17 mouse cellular contexts compared by ENCODE assay signal in genomic region chr9:16440638-16441037, GRCm38 (mm10).
DNase-seq lines count a peak whose midpoint lies in the region; ATAC-seq and TF ChIP-seq lines count a peak whose summit lies in the region.
"Had no signal": no experiment of that assay in that cellular context is flagged by ENCODE, and none has a peak within 500 bp of the region (broad histone marks: within the 10 kb centered on the region; RNA-seq: fewer than 3 reads in every experiment).

No protein-coding gene starts in this region.

- 67% methylated on average over 6 of the region's 6 CpGs for WGBS in heart, embryonic 12.5 days
- 40% methylated on average over 6 of the region's 6 CpGs for WGBS in hindbrain, embryonic 10.5 days
- WGBS in hindbrain, postnatal 0 days: 23% methylated on average over 6 of the region's 6 CpGs
- 18% methylated on average over 6 of the region's 6 CpGs for WGBS in midbrain, postnatal 0 days

- H3K27me3 ChIP-seq in heart, embryonic 12.5 days (replicated peaks): no peaks in the 10 kb centered on the region
- no peaks in the 10 kb centered on the region for H3K27me3 ChIP-seq in hindbrain, embryonic 10.5 days (ENCODE audit: insufficient read depth, poor library complexity, severe bottlenecking)
- no peaks in the 10 kb centered on the region for H3K27me3 ChIP-seq in hindbrain, postnatal 0 days (ENCODE audit: insufficient read depth, low read length)
- H3K27me3 ChIP-seq in midbrain, postnatal 0 days (ENCODE audit: insufficient read depth, low read length): no peaks in the 10 kb centered on the region
- H3K27me3 ChIP-seq: limb, embryonic 15.5 days had no signal

- peak; percentile 6 for DNase-seq in heart, adult 8-10 months (ENCODE audit: low spot score)
- peak; percentile 6 for DNase-seq in hindbrain, embryonic 10.5 days (ENCODE audit: low spot score)
- DNase-seq in hindbrain, postnatal 0 days (ENCODE audit: low spot score): peak; percentile 31
- DNase-seq in midbrain, postnatal 0 days (ENCODE audit: low spot score): no peak
- DNase-seq in urinary bladder, postnatal 4 days (ENCODE audit: low spot score in 2 of 2): no peak
- DNase-seq in cerebellum, postnatal 10 days: no peak
- DNase-seq in lung, postnatal 25 days (ENCODE audit: low spot score): no peak
- DNase-seq: adrenal gland, adult 2 months; cerebellum, adult 18-20 months; kidney, adult 18-20 months; kidney, postnatal 36 days; lung, adult 18-20 months; lung, postnatal 4 days; right cerebral cortex, postnatal 25 days; thymus, adult 18-20 months had no signal

- no peak overlapping the region for H3K4me3 ChIP-seq in heart, embryonic 12.5 days
- no peak overlapping the region; the same call in 1 of the 2 replicates for H3K4me3 ChIP-seq in hindbrain, embryonic 10.5 days
- no peak overlapping the region for H3K4me3 ChIP-seq in hindbrain, postnatal 0 days (ENCODE audit: low read length)
- no peak overlapping the region for H3K4me3 ChIP-seq in midbrain, postnatal 0 days (ENCODE audit: low read depth, low read length)
- H3K4me3 ChIP-seq: limb, embryonic 15.5 days had no signal

- H3K9me3 ChIP-seq in heart, embryonic 12.5 days (replicated peaks): no peaks in the 10 kb centered on the region
- H3K9me3 ChIP-seq in hindbrain, embryonic 10.5 days: no peaks in the 10 kb centered on the region
- no peaks in the 10 kb centered on the region for H3K9me3 ChIP-seq in hindbrain, postnatal 0 days (ENCODE audit: low read length)
- no peaks in the 10 kb centered on the region for H3K9me3 ChIP-seq in midbrain, postnatal 0 days (ENCODE audit: low read length)
- H3K9me3 ChIP-seq: limb, embryonic 15.5 days had no signal

- peaks cover 24% of the 10 kb centered on the region for H3K4me1 ChIP-seq in heart, embryonic 12.5 days (replicated peaks)
- peaks cover 68% of the 10 kb centered on the region for H3K4me1 ChIP-seq in hindbrain, embryonic 10.5 days (replicated peaks)
- H3K4me1 ChIP-seq in hindbrain, postnatal 0 days (ENCODE audit: insufficient read depth, low read length): peaks cover 8% of the 10 kb centered on the region; the same call in 1 of the 2 replicates
- H3K4me1 ChIP-seq in midbrain, postnatal 0 days (ENCODE audit: insufficient read depth, low read length): peaks cover 10% of the 10 kb centered on the region; the same call in 1 of the 2 replicates

- no peak overlapping the region for H3K9ac ChIP-seq in heart, embryonic 12.5 days
- H3K9ac ChIP-seq in hindbrain, postnatal 0 days (replicated peaks; ENCODE audit: low read length): no peak overlapping the region
- H3K9ac ChIP-seq in midbrain, postnatal 0 days (replicated peaks; ENCODE audit: low read length, poor library complexity, severe bottlenecking): no peak overlapping the region
- H3K9ac ChIP-seq: limb, embryonic 15.5 days had no signal

- no peak for TF ChIP-seq CTCF in hindbrain, postnatal 0 days (IDR thresholded peaks at IDR 0.05; ENCODE audit: low read depth)
- TF ChIP-seq CTCF in midbrain, postnatal 0 days (IDR thresholded peaks at IDR 0.05): no peak

- H3K4me2 ChIP-seq in heart, embryonic 12.5 days: no peak overlapping the region
- H3K4me2 ChIP-seq in hindbrain, postnatal 0 days (ENCODE audit: low read depth, low read length): no peak overlapping the region
- H3K4me2 ChIP-seq in midbrain, postnatal 0 days (ENCODE audit: low read depth, low read length, poor library complexity, severe bottlenecking): no peak overlapping the region
- H3K4me2 ChIP-seq: limb, embryonic 15.5 days had no signal

- H3K36me3 ChIP-seq in heart, embryonic 12.5 days: no peaks in the 10 kb centered on the region
- H3K36me3 ChIP-seq in hindbrain, embryonic 10.5 days: no peaks in the 10 kb centered on the region
- no peaks in the 10 kb centered on the region for H3K36me3 ChIP-seq in hindbrain, postnatal 0 days (ENCODE audit: insufficient read depth, low read length)
- H3K36me3 ChIP-seq in midbrain, postnatal 0 days (ENCODE audit: insufficient read depth, low read length): no peaks in the 10 kb centered on the region
- H3K36me3 ChIP-seq: limb, embryonic 15.5 days had no signal

- ATAC-seq in heart, embryonic 12.5 days (ENCODE audit: insufficient number of reproducible peaks, low FRiP score): no peak
- ATAC-seq in hindbrain, postnatal 0 days: no peak
- ATAC-seq in midbrain, postnatal 0 days (ENCODE audit: low FRiP score): no peak

- no peak overlapping the region for H3K27ac ChIP-seq in heart, embryonic 12.5 days (ENCODE audit: poor library complexity, severe bottlenecking)
- peak overlapping the region; percentile 76 for H3K27ac ChIP-seq in hindbrain, embryonic 10.5 days
- no peak overlapping the region for H3K27ac ChIP-seq in hindbrain, postnatal 0 days
- H3K27ac ChIP-seq in midbrain, postnatal 0 days (ENCODE audit: low read depth, low read length): peak overlapping the region; percentile 27
- H3K27ac ChIP-seq: limb, embryonic 15.5 days had no signal

Comparison
In these comparisons a context has a peak if more than half of its experiments do, and no peak if none do; other contexts are left out.
1. H3K27ac ChIP-seq: peak in hindbrain, embryonic 10.5 days (single experiment) and midbrain, postnatal 0 days (single experiment); none in heart, embryonic 12.5 days (single experiment) and hindbrain, postnatal 0 days (single experiment).
2. DNase-seq: peak in heart, adult 8-10 months (single experiment), hindbrain, embryonic 10.5 days (single experiment) and hindbrain, postnatal 0 days (single experiment); none in midbrain, postnatal 0 days (single experiment), urinary bladder, postnatal 4 days (0 of 2), cerebellum, postnatal 10 days (0 of 2) and lung, postnatal 25 days (single experiment).